14 mouse cellular contexts compared by ENCODE assay signal in genomic region chr15:84418266-84418610, GRCm38 (mm10). TPM values are rescaled to one million over a fixed set of nuclear protein-coding genes. Genes with fewer than 3 reads are reported as not detected.
DNase-seq lines count a peak whose midpoint lies in the region; ATAC-seq lines count a peak whose summit lies in the region.
"Had no signal": no experiment of that assay in that cellular context is flagged by ENCODE, and none has a peak within 500 bp of the region (broad histone marks: within the 10 kb centered on the region; RNA-seq: fewer than 3 reads in every experiment).

No protein-coding gene starts in this region.

- H3K4me3 ChIP-seq in forebrain, embryonic 12.5 days (replicated peaks) = no peak overlapping the region
- H3K4me3 ChIP-seq in hindbrain, embryonic 11.5 days (ENCODE audit: low read depth, low read length) = no peak overlapping the region
- no peak overlapping the region for H3K4me3 ChIP-seq in midbrain, embryonic 12.5 days
- no peak overlapping the region for H3K4me3 ChIP-seq in neural tube, embryonic 15.5 days (replicated peaks)
- no peak overlapping the region for H3K4me3 ChIP-seq in heart, embryonic 12.5 days
- H3K4me3 ChIP-seq: embryonic facial prominence, embryonic 15.5 days; liver, embryonic 13.5 days had no signal

- ATAC-seq in forebrain, embryonic 12.5 days (ENCODE audit: low FRiP score) = no peak; the same call in none of the 2 replicates
- ATAC-seq in hindbrain, embryonic 11.5 days (ENCODE audit: low FRiP score) = no peak; the same call in none of the 2 replicates
- no peak for ATAC-seq in midbrain, embryonic 12.5 days (ENCODE audit: low FRiP score, low read depth)
- ATAC-seq in neural tube, embryonic 15.5 days (ENCODE audit: low FRiP score) = no peak; the same call in 1 of the 2 replicates
- ATAC-seq in erythroid progenitor cell, adult 5-6 weeks (replicated peaks; ENCODE audit: low FRiP score, poor library complexity, severe bottlenecking) = no peak
- ATAC-seq in heart, embryonic 12.5 days (ENCODE audit: insufficient number of reproducible peaks, low FRiP score) = no peak
- ATAC-seq: intestine, postnatal 0 days had no signal

- 22% methylated on average over 4 of the region's 4 CpGs for WGBS in forebrain, embryonic 12.5 days
- 45% methylated on average over 3 of the region's 4 CpGs for WGBS in hindbrain, embryonic 11.5 days
- WGBS in midbrain, embryonic 12.5 days = 33% methylated on average over 3 of the region's 4 CpGs
- 53% methylated on average over 4 of the region's 4 CpGs for WGBS in neural tube, embryonic 15.5 days
- WGBS in heart, embryonic 12.5 days = 27% methylated on average over 4 of the region's 4 CpGs

- H3K4me2 ChIP-seq in forebrain, embryonic 12.5 days = peak overlapping the region; percentile 8; the same call in 1 of the 2 replicates
- no peak overlapping the region for H3K4me2 ChIP-seq in hindbrain, embryonic 11.5 days (replicated peaks; ENCODE audit: low read depth, low read length)
- no peak overlapping the region for H3K4me2 ChIP-seq in midbrain, embryonic 12.5 days (replicated peaks)
- H3K4me2 ChIP-seq in neural tube, embryonic 15.5 days = no peak overlapping the region
- H3K4me2 ChIP-seq in heart, embryonic 12.5 days = no peak overlapping the region
- H3K4me2 ChIP-seq: embryonic facial prominence, embryonic 15.5 days; liver, embryonic 13.5 days had no signal

- no peaks in the 10 kb centered on the region for H3K36me3 ChIP-seq in forebrain, embryonic 12.5 days (replicated peaks)
- no peaks in the 10 kb centered on the region for H3K36me3 ChIP-seq in hindbrain, embryonic 11.5 days (ENCODE audit: control insufficient read depth, insufficient read depth, low read length)
- H3K36me3 ChIP-seq in midbrain, embryonic 12.5 days = peaks cover 6% of the 10 kb centered on the region
- H3K36me3 ChIP-seq in neural tube, embryonic 15.5 days = no peaks in the 10 kb centered on the region
- H3K36me3 ChIP-seq in heart, embryonic 12.5 days = no peaks in the 10 kb centered on the region
- H3K36me3 ChIP-seq: embryonic facial prominence, embryonic 15.5 days; liver, embryonic 13.5 days had no signal

- no peak overlapping the region for H3K9ac ChIP-seq in forebrain, embryonic 12.5 days
- H3K9ac ChIP-seq in hindbrain, embryonic 11.5 days (ENCODE audit: low read depth, low read length) = no peak overlapping the region
- no peak overlapping the region for H3K9ac ChIP-seq in midbrain, embryonic 12.5 days (replicated peaks)
- no peak overlapping the region for H3K9ac ChIP-seq in neural tube, embryonic 15.5 days (replicated peaks)
- H3K9ac ChIP-seq in heart, embryonic 12.5 days = no peak overlapping the region
- H3K9ac ChIP-seq: embryonic facial prominence, embryonic 15.5 days; liver, embryonic 13.5 days had no signal

- DNase-seq in hindbrain, embryonic 11.5 days (ENCODE audit: low spot score) = no peak
- DNase-seq in layer of hippocampus, adult 11-12 months (ENCODE audit: low spot score) = no peak
- DNase-seq: adrenal gland, postnatal 14 days; cerebellum, adult 2 months; gastrocnemius, postnatal 25 days; kidney, postnatal 14 days; liver, embryonic 13.5 days had no signal

- H3K27me3 ChIP-seq in forebrain, embryonic 12.5 days = peaks cover 46% of the 10 kb centered on the region
- peaks cover 13% of the 10 kb centered on the region for H3K27me3 ChIP-seq in hindbrain, embryonic 11.5 days (ENCODE audit: control insufficient read depth, insufficient read depth, low read length)
- peaks cover 54% of the 10 kb centered on the region for H3K27me3 ChIP-seq in midbrain, embryonic 12.5 days
- peaks cover 9% of the 10 kb centered on the region; the same call in 1 of the 2 replicates for H3K27me3 ChIP-seq in neural tube, embryonic 15.5 days (replicated peaks)
- H3K27me3 ChIP-seq in heart, embryonic 12.5 days (replicated peaks) = peaks cover 54% of the 10 kb centered on the region

- peaks cover 69% of the 10 kb centered on the region for H3K4me1 ChIP-seq in forebrain, embryonic 12.5 days
- H3K4me1 ChIP-seq in hindbrain, embryonic 11.5 days (replicated peaks; ENCODE audit: control insufficient read depth, insufficient read depth, low read length) = peaks cover 20% of the 10 kb centered on the region
- peaks cover 69% of the 10 kb centered on the region for H3K4me1 ChIP-seq in midbrain, embryonic 12.5 days
- H3K4me1 ChIP-seq in neural tube, embryonic 15.5 days = peaks cover 31% of the 10 kb centered on the region
- H3K4me1 ChIP-seq in heart, embryonic 12.5 days (replicated peaks) = 0 out of 2 replicates have a peak, but pooled peaks cover 9% of the 10 kb centered on the region
- H3K4me1 ChIP-seq: liver, embryonic 13.5 days had no signal

- no peaks in the 10 kb centered on the region for H3K9me3 ChIP-seq in forebrain, embryonic 12.5 days
- H3K9me3 ChIP-seq in hindbrain, embryonic 11.5 days (ENCODE audit: control insufficient read depth, low read length) = no peaks in the 10 kb centered on the region
- 0 out of 2 replicates have a peak, but pooled peaks cover 4% of the 10 kb centered on the region for H3K9me3 ChIP-seq in midbrain, embryonic 12.5 days
- H3K9me3 ChIP-seq in neural tube, embryonic 15.5 days (replicated peaks) = no peaks in the 10 kb centered on the region
- no peaks in the 10 kb centered on the region; the same call in 1 of the 2 replicates for H3K9me3 ChIP-seq in heart, embryonic 12.5 days (replicated peaks)
- H3K9me3 ChIP-seq: embryonic facial prominence, embryonic 15.5 days; liver, embryonic 13.5 days had no signal

- peak overlapping the region; percentile 89 for H3K27ac ChIP-seq in forebrain, embryonic 12.5 days
- peak overlapping the region; percentile 85 for H3K27ac ChIP-seq in hindbrain, embryonic 11.5 days (ENCODE audit: low read depth, low read length)
- peak overlapping the region; percentile 89 for H3K27ac ChIP-seq in midbrain, embryonic 12.5 days (replicated peaks)
- H3K27ac ChIP-seq in neural tube, embryonic 15.5 days (replicated peaks) = peak overlapping the region; percentile 56
- no peak overlapping the region for H3K27ac ChIP-seq in heart, embryonic 12.5 days (ENCODE audit: poor library complexity, severe bottlenecking)
- H3K27ac ChIP-seq: embryonic facial prominence, embryonic 15.5 days; liver, embryonic 13.5 days had no signal

RNA-seq across cellular contexts. Expression of gene Shisal1, which starts 28.7 kb away (rescaled TPM):
- 8.7 and 9.2 TPM in 2 replicates for polyA plus RNA-seq in forebrain, embryonic 12.5 days (2016; fragmentation: Nextera tagmentation; extraction: Ambion mirVana)
- polyA plus RNA-seq in hindbrain, embryonic 11.5 days (2014; fragmentation: Nextera tagmentation; extraction: Ambion mirVana) = 3.2 and 5.0 TPM in 2 replicates
- 10.5 and 13.2 TPM in 2 replicates for polyA plus RNA-seq in midbrain, embryonic 12.5 days (2016; fragmentation: Nextera tagmentation; extraction: Ambion mirVana)
- 8.0 and 8.4 TPM in 2 replicates for polyA plus RNA-seq in neural tube, embryonic 15.5 days (2015; fragmentation: Nextera tagmentation; extraction: Ambion mirVana)
- total RNA-seq in erythroid progenitor cell, adult 5-6 weeks (2015; ENCODE audit: low replicate concordance) = not detected in 2 replicates
- not detected in 2 replicates for total RNA-seq in erythroid progenitor cell, adult 5-6 weeks (2017; ENCODE audit: low replicate concordance)
- 0.44 and 0.51 TPM in 2 replicates for polyA plus RNA-seq in heart, embryonic 12.5 days (2016; fragmentation: Nextera tagmentation; extraction: Ambion mirVana)
